ENCODE assay signal across 8 mouse cellular contexts in the genomic region with DNA sequence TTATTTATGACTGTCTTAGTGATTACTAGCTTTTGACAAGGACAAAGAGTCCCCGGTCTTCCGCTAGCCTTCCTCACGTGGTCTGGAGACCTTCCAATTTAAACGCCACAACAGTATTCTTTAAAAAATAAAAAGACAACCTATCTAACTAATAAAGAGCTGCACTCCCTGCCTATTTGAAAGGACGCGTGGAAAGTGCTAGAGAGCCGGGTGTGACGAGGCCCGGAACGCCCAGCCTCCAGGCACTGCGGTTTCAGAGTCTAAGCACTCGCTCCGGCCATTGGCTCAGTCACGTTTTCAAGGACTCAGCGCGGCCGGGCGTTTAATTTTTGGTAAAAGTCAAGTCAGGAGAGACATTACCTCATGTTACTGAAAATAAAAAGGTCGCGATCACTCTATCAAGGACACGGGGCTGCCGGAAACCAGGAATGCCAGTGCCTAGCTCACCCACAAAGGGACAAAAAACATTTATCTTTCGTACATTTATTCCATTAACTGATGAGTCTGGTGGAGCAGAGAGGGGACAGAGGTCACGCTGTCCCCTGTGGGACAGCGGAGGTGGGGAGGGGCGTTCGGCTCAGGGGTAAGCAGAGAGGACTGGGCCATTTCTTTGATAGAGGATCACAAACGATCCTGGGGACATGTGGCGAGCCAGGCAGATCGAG. TPM values are rescaled to one million over a fixed set of nuclear protein-coding genes. Genes with fewer than 3 reads are reported as not detected.
DNase-seq lines count a peak whose midpoint lies in the region; ATAC-seq lines count a peak whose summit lies in the region.

No protein-coding gene starts in this region.

- H3K4me1 ChIP-seq in embryonic facial prominence, embryonic 15.5 days, result peaks cover 27% of the 10 kb centered on the region
- peaks cover 34% of the 10 kb centered on the region for H3K4me1 ChIP-seq in heart, embryonic 10.5 days
- H3K4me1 ChIP-seq in kidney, embryonic 14.5 days (ENCODE audit: control insufficient read depth, insufficient read depth, low read length), result peaks cover 21% of the 10 kb centered on the region; the same call in 1 of the 2 replicates
- peaks cover 40% of the 10 kb centered on the region for H3K4me1 ChIP-seq in liver, embryonic 13.5 days (replicated peaks)

- peak; percentile 95 for DNase-seq in 416B (ENCODE audit: low read depth)
- DNase-seq in adrenal gland, postnatal 4 days (ENCODE audit: low spot score in 2 of 2), result peak; percentile 58 to 79
- peak; percentile 91 for DNase-seq in heart, embryonic 10.5 days (ENCODE audit: low spot score)
- DNase-seq in liver, embryonic 13.5 days, result peak; percentile 64
- peak; percentile 77 for DNase-seq in naive thymus-derived CD4-positive, alpha-beta T cell, adult 2 months (ENCODE audit: low read depth)
- DNase-seq in splenic B cell, adult 2 months (ENCODE audit: low read depth, low spot score), result peak; percentile 85

- H3K9me3 ChIP-seq in embryonic facial prominence, embryonic 15.5 days (replicated peaks), result no peaks in the 10 kb centered on the region
- H3K9me3 ChIP-seq in heart, embryonic 10.5 days, result no peaks in the 10 kb centered on the region
- no peaks in the 10 kb centered on the region for H3K9me3 ChIP-seq in kidney, embryonic 14.5 days (ENCODE audit: control insufficient read depth, low read length)
- no peaks in the 10 kb centered on the region for H3K9me3 ChIP-seq in liver, embryonic 13.5 days (replicated peaks)

- ATAC-seq in embryonic facial prominence, embryonic 15.5 days (ENCODE audit: insufficient number of reproducible peaks, low FRiP score, low TSS enrichment, low read depth), result 0 out of 2 replicates have a peak, but pooled peaks have one; percentile 0
- peak; percentile 33 for ATAC-seq in kidney, embryonic 14.5 days (ENCODE audit: low FRiP score, low TSS enrichment)
- ATAC-seq in liver, embryonic 13.5 days (ENCODE audit: low read depth), result no peak; the same call in 1 of the 2 replicates

- H3K4me3 ChIP-seq in embryonic facial prominence, embryonic 15.5 days (replicated peaks), result peak overlapping the region; percentile 97
- peak overlapping the region; percentile 98 for H3K4me3 ChIP-seq in heart, embryonic 10.5 days
- H3K4me3 ChIP-seq in kidney, embryonic 14.5 days (ENCODE audit: low read length), result peak overlapping the region; percentile 47
- peak overlapping the region; percentile 93 for H3K4me3 ChIP-seq in liver, embryonic 13.5 days (replicated peaks)

- WGBS in embryonic facial prominence, embryonic 15.5 days, result under 1% methylated on average over 30 of the region's 30 CpGs
- WGBS in heart, embryonic 10.5 days, result 3% methylated on average over 30 of the region's 30 CpGs
- WGBS in kidney, embryonic 14.5 days, result 2% methylated on average over 30 of the region's 30 CpGs
- 1% methylated on average over 30 of the region's 30 CpGs for WGBS in liver, embryonic 13.5 days (ENCODE audit: insufficient replicate concordance)

- peak overlapping the region; percentile 98 for H3K27ac ChIP-seq in embryonic facial prominence, embryonic 15.5 days (replicated peaks)
- peak overlapping the region; percentile 99 for H3K27ac ChIP-seq in heart, embryonic 10.5 days
- H3K27ac ChIP-seq in kidney, embryonic 14.5 days (ENCODE audit: low read depth, low read length), result peak overlapping the region; percentile 99
- H3K27ac ChIP-seq in liver, embryonic 13.5 days, result peak overlapping the region; percentile 95

- H3K36me3 ChIP-seq in embryonic facial prominence, embryonic 15.5 days, result peaks cover 16% of the 10 kb centered on the region
- peaks cover 28% of the 10 kb centered on the region for H3K36me3 ChIP-seq in heart, embryonic 10.5 days
- H3K36me3 ChIP-seq in kidney, embryonic 14.5 days (ENCODE audit: control insufficient read depth, insufficient read depth, low read length), result peaks cover 23% of the 10 kb centered on the region
- peaks cover 32% of the 10 kb centered on the region for H3K36me3 ChIP-seq in liver, embryonic 13.5 days
- H3K36me3 ChIP-seq in splenic B cell, adult 2 months (ENCODE audit: control insufficient read depth, insufficient read depth, low read length, poor library complexity, severe bottlenecking), result peaks cover 11% of the 10 kb centered on the region

- H3K27me3 ChIP-seq in embryonic facial prominence, embryonic 15.5 days, result no peaks in the 10 kb centered on the region
- H3K27me3 ChIP-seq in heart, embryonic 10.5 days (ENCODE audit: insufficient read depth, poor library complexity, severe bottlenecking), result no peaks in the 10 kb centered on the region
- H3K27me3 ChIP-seq in kidney, embryonic 14.5 days (ENCODE audit: control insufficient read depth, insufficient read depth, low read length), result no peaks in the 10 kb centered on the region
- no peaks in the 10 kb centered on the region for H3K27me3 ChIP-seq in liver, embryonic 13.5 days
- H3K27me3 ChIP-seq in splenic B cell, adult 2 months (ENCODE audit: control insufficient read depth, insufficient read depth, low read length, poor library complexity, severe bottlenecking), result no peaks in the 10 kb centered on the region

- peak overlapping the region; percentile 68 for H3K4me2 ChIP-seq in embryonic facial prominence, embryonic 15.5 days (replicated peaks)
- peak overlapping the region; percentile 70 for H3K4me2 ChIP-seq in kidney, embryonic 14.5 days (replicated peaks; ENCODE audit: low read depth, low read length)
- peak overlapping the region; percentile 91 for H3K4me2 ChIP-seq in liver, embryonic 13.5 days

- peak overlapping the region; percentile 70 for H3K9ac ChIP-seq in embryonic facial prominence, embryonic 15.5 days
- peak overlapping the region; percentile 83 for H3K9ac ChIP-seq in kidney, embryonic 14.5 days (ENCODE audit: low read depth, low read length)
- H3K9ac ChIP-seq in liver, embryonic 13.5 days, result peak overlapping the region; percentile 98

RNA-seq across cellular contexts. Expression of a gene that starts 0.8 kb away (rescaled TPM):
- total RNA-seq in adrenal gland, postnatal 4 days (2021), result 1,000 to 10,000 TPM; 1,260 to 1,409 TPM
- 2,291 and 2,301 TPM in 2 replicates for polyA plus RNA-seq in embryonic facial prominence, embryonic 15.5 days (2015; fragmentation: Nextera tagmentation; extraction: Ambion mirVana)
- 2,804 and 3,368 TPM in 2 replicates for polyA plus RNA-seq in heart, embryonic 10.5 days (2016; fragmentation: Nextera tagmentation; extraction: Ambion mirVana)
- polyA plus RNA-seq in kidney, embryonic 14.5 days (2014; fragmentation: Nextera tagmentation; extraction: Ambion mirVana), result 2,147 and 3,036 TPM in 2 replicates
- polyA plus RNA-seq in liver, embryonic 13.5 days (2015; fragmentation: Nextera tagmentation; extraction: Ambion mirVana), result 1,780 and 2,224 TPM in 2 replicates

Comparison
In these comparisons a context has a peak if more than half of its experiments do, and no peak if none do; other contexts are left out.
1. H3K4me3 ChIP-seq: peak in every context shown above with its lines; median percentile 98 in heart, embryonic 10.5 days; 97 in embryonic facial prominence, embryonic 15.5 days; 93 in liver, embryonic 13.5 days; 47 in kidney, embryonic 14.5 days.